Mouse (Mus musculus) intestine, embryonic 14.5 days (tissue): ENCODE data around the gene Hoxb1. TPM values are rescaled to one million over a fixed set of nuclear protein-coding genes. Genes with fewer than 3 reads are reported as not detected.

Experiments
- ATAC-seq: fragments of 200-750 bp; cut with Nextera tagmentation; replicated peaks from 2 replicates; pipeline ENCODE4 v1.8.0; 2017; ENCODE audit warnings: low read depth, moderate number of reproducible peaks, moderate TSS enrichment, moderate library complexity; ENCODE audit not compliant: low FRiP score, low TSS enrichment
- DNase-seq: peaks from one replicate; pipeline ENCODE4 v3.0.0-alpha.2; 2018; ENCODE audit warnings: low spot score
- H3K27ac ChIP-seq: fragments of 300-500 bp; sonication (generic); 2 replicates; pipeline ENCODE4 v1.5.1; 2014; ENCODE audit warnings: low read depth, mild to moderate bottlenecking, control low read depth
- H3K27me3 ChIP-seq: fragments of 300-500 bp; sonication (generic); replicated peaks from 2 replicates; pipeline ENCODE4 v1.6.1; 2014; ENCODE audit warnings: low read length, control low read depth; ENCODE audit not compliant: control insufficient read depth, insufficient read depth
- H3K36me3 ChIP-seq: fragments of 300-500 bp; sonication (generic); 2 replicates; pipeline ENCODE4 v1.6.1; 2014; ENCODE audit warnings: low read length, control low read depth; ENCODE audit not compliant: control insufficient read depth, insufficient read depth
- H3K4me1 ChIP-seq: fragments of 300-500 bp; sonication (generic); replicated peaks from 2 replicates; pipeline ENCODE4 v1.6.1; 2014; ENCODE audit warnings: low read length, control low read depth, mixed read lengths; ENCODE audit not compliant: control insufficient read depth, insufficient read depth
- H3K4me2 ChIP-seq: fragments of 300-500 bp; sonication (generic); 2 replicates; pipeline ENCODE4 v1.6.1; 2014; ENCODE audit warnings: low read length
- H3K4me3 ChIP-seq: fragments of 300-500 bp; sonication (generic); 2 replicates; pipeline ENCODE4 v1.5.1; 2014; ENCODE audit warnings: low read depth, low read length, control low read depth, mixed read lengths
- H3K9ac ChIP-seq: fragments of 300-500 bp; sonication (generic); 2 replicates; pipeline ENCODE4 v1.6.1; 2014; ENCODE audit warnings: mild to moderate bottlenecking, low read length
- H3K9me3 ChIP-seq: fragments of 300-500 bp; sonication (generic); 2 replicates; pipeline ENCODE4 v1.6.1; 2016; ENCODE audit warnings: low read length, control low read depth; ENCODE audit not compliant: control insufficient read depth
- WGBS: fragments of 180-500 bp; shearing (Covaris S2); extraction: QIAGEN DNeasy Blood & Tissue Kit; methylation state at CpG from one replicate; pipeline ENCODE4 v1.1.7; 2014; 5-methylcytosine and 5-hydroxymethylcytosine counted together
- polyA plus RNA-seq: library from polyadenylated mRNA; unstranded; fragments of >200 nt; fragmentation: Nextera tagmentation; extraction: Ambion mirVana; gene quantifications from 2 replicates; pipeline ENCODE4 v1.2.1, GENCODE M21; 2014

Hoxb1 gene
- 0.36 and 0.42 TPM in 2 replicates for polyA plus RNA-seq

DNA sequence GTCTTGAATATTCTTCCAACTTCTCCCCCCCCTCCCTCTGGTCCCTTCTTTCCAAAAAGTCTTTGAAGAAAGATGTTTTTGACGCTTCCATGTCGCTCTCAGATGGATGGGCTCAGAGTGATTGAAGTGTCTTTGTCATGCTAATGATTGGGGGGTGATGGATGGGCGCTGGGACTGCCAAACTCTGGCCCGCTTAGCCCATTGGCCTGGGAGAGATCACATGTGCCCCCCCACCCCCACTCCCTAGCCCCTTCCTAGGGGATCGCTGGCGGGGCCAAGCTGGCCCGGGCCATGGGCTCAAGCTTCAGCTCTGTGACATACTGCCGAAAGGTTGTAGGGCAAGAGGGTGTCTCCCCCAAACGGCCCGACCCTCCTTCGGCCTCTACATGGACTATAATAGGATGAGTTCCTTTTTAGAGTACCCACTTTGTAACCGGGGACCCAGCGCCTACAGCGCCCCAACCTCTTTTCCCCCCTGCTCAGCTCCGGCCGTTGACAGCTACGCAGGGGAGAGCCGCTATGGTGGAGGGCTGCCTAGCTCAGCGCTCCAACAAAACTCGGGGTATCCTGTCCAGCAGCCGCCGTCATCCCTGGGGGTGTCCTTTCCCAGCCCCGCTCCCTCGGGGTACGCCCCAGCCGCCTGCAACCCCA lies at the start of gene Hoxb1:
TSS of gene Hoxb1 (plus strand) at position 312 of the 651 bp plus-strand sequence.
- Histone ChIP-seq H3K9me3 (no peaks in the 10 kb centered on the region), H3K4me3 (0 out of 2 replicates have a peak within 1 kb of the TSS, but pooled peaks have one; percentile 14), H3K27me3 (peaks cover 26% of the 10 kb centered on the region), H3K4me1 (peaks cover 8% of the 10 kb centered on the region; the same call in 1 of the 2 replicates), H3K36me3 (no peaks in the 10 kb centered on the region), H3K27ac (no peak within 1 kb of the TSS), H3K4me2 (peak within 1 kb of the TSS; percentile 41), H3K9ac (no peak within 1 kb of the TSS)
- DNase-seq (no peak), ATAC-seq (no peak)
- 34% methylated on average over 26 of the region's 26 CpGs for WGBS

DNA sequence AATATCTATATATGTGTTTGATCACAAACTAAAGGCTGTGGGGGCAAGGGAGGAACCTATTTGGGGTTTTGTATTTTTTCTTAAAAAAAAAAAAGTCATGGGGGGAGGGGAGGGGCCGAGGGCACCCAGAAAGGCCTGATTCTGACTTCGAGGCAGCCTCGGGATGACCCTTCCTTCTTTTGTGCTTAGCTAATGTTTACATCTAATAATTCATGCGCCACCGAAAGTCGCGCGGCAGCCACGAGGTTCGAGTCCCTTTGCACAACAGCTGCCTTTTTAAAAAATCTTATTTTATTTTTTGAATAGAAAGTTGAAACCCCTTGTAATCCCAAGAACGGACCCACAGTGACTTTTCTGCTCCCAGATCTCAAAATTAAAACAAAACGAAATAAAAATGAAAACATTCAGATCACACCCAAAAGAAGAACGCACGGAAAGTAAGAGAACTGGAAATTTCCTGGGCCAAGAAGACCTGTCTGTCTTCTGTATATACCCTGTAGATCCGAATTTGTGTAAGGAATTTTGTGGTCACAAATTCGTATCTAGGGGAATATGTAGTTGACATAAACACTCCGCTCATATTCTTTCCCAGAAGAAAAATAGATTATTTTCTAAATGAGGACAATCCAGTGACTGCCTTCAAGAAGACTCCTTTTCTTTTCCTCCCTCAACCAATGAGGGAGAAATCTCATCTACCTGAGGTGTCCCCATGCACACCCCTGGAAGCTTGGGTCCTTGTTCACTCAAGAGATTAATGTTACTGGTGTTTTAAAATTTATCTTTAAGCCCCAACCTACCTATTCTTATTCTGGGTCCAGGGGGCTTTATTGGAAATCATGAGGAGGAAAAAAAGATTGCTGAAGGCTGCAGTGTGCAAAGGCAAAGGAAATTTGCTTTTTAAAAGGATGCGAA lies 48.6 kb upstream of the Hoxb1 start:
- WGBS: 14% methylated on average over 18 of the region's 18 CpGs
- H3K9ac ChIP-seq: peak overlapping the region; percentile 96
- H3K4me2 ChIP-seq: peak overlapping the region; percentile 89
- H3K27me3 ChIP-seq: no peaks in the 10 kb centered on the region
- peaks cover 12% of the 10 kb centered on the region; the same call in 1 of the 2 replicates for H3K36me3 ChIP-seq
- no peaks in the 10 kb centered on the region for H3K9me3 ChIP-seq
- peak overlapping the region; percentile 99 for H3K27ac ChIP-seq
- ATAC-seq (no peak), DNase-seq (no peak)
- peak overlapping the region; percentile 69 for H3K4me3 ChIP-seq
- H3K4me1 ChIP-seq: peaks cover 42% of the 10 kb centered on the region

DNA sequence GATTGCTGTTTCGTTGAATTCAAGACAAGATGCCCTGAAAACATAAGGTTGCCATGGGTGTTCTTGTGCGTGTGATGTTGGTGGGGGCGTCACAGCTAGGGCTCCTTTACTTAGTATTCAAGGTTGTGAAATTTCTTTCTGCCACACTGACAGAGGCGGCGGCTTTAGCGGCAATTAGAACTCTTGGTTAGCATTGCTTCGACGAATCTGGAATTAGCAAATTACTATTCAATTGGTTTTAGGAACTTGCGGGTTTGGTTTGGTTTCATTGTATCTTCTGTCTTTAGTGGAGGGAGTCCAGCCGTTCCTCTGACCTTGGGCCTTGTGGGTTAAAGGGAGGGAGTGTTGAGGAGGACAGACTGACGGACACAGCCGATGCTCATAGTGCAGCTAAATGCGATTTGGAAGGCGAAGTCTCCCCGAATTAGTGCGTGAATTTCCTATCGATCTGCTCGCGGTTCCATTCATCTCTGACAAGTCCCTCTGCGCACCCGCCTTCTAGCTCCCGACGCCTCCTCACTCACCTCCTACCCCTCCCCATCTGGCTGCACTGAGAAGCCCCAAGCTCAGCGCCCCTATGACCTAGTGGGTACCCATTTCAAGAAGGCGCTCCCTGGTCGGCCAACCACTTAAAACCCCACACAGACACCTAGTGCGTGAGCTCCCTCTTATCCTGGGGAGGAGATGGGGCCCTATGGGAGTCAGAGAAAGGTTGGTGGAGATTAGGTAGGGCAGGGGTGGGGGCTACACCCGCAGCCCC lies 47.8 kb upstream of the Hoxb1 start, which contains the start of gene Hoxb4:
TSS of gene Hoxb4 (plus strand) at position 660 of the 760 bp plus-strand sequence.
- Histone ChIP-seq H3K4me2 (peak within 1 kb of the TSS; percentile 89), H3K4me3 (peak within 1 kb of the TSS; percentile 69), H3K27me3 (no peaks in the 10 kb centered on the region), H3K9me3 (no peaks in the 10 kb centered on the region), H3K9ac (peak within 1 kb of the TSS; percentile 96), H3K36me3 (peaks cover 12% of the 10 kb centered on the region; the same call in 1 of the 2 replicates), H3K27ac (peak within 1 kb of the TSS; percentile 99), H3K4me1 (peaks cover 43% of the 10 kb centered on the region)
- ATAC-seq (no peak; the same call in none of the 2 replicates), DNase-seq (peak; percentile 78)
- 6% methylated on average over 28 of the region's 28 CpGs for WGBS

DNA sequence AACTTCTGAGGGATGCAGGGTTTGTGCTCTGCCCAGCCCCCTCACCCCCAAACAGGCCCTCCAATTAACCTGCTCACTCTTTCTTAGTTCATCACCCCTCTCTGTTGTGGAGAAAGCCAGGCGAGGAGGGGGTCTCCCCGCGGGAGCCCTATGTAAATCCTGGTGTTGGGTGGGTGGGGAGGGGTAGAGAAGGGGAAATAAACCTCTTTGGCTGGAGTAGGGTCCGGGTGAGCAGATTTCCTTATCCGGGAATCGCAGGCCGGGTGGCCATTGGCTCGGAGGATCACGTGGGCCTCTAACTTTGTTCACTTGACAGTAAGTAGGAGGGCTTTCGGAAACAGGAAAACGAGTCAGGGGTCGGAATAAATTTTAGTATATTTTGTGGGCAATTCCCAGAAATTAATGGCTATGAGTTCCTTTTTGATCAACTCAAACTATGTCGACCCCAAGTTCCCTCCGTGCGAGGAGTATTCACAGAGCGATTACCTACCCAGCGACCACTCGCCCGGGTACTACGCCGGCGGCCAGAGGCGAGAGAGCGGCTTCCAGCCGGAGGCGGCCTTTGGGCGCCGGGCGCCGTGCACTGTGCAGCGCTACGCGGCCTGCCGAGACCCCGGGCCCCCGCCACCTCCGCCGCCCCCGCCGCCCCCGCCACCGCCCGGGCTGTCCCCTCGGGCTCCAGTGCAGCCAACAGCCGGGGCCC lies 47.0 kb upstream of the Hoxb1 start:
- H3K36me3 ChIP-seq: peaks cover 16% of the 10 kb centered on the region; the same call in 1 of the 2 replicates
- WGBS: under 1% methylated on average over 38 of the region's 45 CpGs
- peak; percentile 82 for DNase-seq

DNA sequence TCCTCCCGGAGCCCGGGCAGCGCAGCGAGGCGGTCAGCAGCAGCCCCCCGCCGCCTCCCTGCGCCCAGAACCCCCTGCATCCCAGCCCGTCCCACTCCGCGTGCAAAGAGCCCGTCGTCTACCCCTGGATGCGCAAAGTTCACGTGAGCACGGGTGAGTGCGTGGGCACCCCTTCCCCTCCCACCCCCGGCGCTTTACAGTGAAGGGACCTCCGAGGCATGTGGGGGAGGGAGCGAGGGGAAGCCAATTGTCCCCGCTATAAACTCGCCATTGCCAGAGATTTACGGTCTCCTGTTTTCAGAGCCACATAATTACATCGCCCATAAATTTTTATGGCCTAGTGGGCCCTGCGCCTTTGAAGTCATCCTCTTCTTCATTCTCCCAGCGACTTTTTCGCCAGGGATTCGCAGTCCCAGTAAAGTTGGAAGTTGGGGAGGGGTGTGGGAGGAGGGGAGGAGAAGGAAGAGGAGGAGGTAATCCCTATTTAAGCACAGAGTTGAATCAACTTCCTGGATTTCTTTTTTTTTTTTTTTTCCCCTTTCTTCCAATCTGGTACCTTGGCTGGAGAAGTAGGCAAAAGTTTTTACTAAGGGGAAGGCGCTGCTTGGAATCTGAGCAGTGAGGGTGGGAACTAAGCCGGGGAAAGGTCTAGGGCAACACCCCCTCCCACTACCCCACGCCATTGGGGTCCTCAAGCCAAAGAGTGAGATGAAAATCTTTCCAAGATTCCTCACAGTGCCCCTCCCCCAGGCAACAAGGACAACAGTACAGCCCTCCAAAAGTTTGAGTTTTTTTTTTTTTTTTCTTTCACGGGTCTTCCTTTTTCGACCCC lies 46.3 kb upstream of the Hoxb1 start:
- Histone ChIP-seq H3K27ac (peak overlapping the region; percentile 99), H3K4me2 (peak overlapping the region; percentile 89), H3K9me3 (no peaks in the 10 kb centered on the region), H3K27me3 (no peaks in the 10 kb centered on the region), H3K4me1 (peaks cover 34% of the 10 kb centered on the region), H3K4me3 (peak overlapping the region; percentile 69), H3K9ac (peak overlapping the region; percentile 96), H3K36me3 (peaks cover 16% of the 10 kb centered on the region; the same call in 1 of the 2 replicates)
- DNase-seq: peak; percentile 87
- WGBS: under 1% methylated on average over 30 of the region's 34 CpGs
- peak; percentile 33 for ATAC-seq

More for the DNA sequence above, 47.0 kb upstream of the Hoxb1 start:
- Histone ChIP-seq H3K9ac (peak overlapping the region; percentile 96), H3K4me2 (peak overlapping the region; percentile 89), H3K4me1 (peaks cover 36% of the 10 kb centered on the region), H3K27me3 (no peaks in the 10 kb centered on the region), H3K4me3 (peak overlapping the region; percentile 69), H3K27ac (peak overlapping the region; percentile 99), H3K9me3 (no peaks in the 10 kb centered on the region)
- peak; percentile 83 for ATAC-seq

DNA sequence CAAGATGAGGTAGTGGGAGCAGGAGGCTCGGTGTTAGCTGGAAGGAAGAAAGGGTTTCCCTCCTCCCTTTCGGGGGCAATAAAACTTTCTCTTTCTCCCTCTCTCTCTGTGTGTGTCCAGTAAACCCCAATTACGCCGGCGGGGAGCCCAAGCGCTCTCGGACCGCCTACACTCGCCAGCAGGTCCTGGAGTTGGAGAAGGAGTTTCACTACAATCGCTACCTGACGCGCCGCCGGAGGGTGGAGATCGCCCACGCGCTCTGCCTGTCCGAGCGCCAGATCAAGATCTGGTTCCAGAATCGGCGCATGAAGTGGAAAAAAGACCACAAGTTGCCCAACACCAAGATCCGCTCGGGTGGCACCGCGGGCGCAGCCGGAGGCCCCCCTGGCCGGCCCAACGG lies 45.6 kb upstream of the Hoxb1 start:
- DNase-seq: peak; percentile 81
- H3K36me3 ChIP-seq: peaks cover 16% of the 10 kb centered on the region; the same call in 1 of the 2 replicates
- whole genome bisulfite sequencing: 0% methylated on average over 29 of the region's 29 CpGs
- peak overlapping the region; percentile 99 for H3K27ac ChIP-seq
- H3K27me3 ChIP-seq: no peaks in the 10 kb centered on the region
- H3K4me1 ChIP-seq: peaks cover 36% of the 10 kb centered on the region
- ATAC-seq: no peak
- peak overlapping the region; percentile 89 for H3K4me2 ChIP-seq
- peak overlapping the region; percentile 96 for H3K9ac ChIP-seq
- H3K4me3 ChIP-seq: peak overlapping the region; percentile 69
- no peaks in the 10 kb centered on the region for H3K9me3 ChIP-seq

DNA sequence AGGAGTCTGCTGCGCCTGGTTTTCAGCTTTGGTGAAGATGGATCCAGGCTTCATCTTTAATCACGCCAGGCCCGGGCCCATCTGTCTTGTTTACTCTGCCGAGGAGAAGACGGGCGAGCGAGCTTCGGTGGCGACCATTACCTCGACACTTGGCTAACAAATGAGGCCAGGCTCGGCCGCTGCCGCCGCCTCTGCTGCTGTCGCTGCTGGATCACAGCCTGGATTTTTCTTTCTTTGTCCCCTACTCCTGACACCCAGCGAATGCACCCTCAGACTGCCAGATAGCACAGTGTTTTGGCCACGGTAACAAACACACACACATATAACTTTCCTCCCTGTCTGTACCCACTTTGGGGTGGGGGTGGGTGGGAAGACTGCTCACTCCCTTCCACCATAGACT lies 44.9 kb upstream of the Hoxb1 start:
- no peak for ATAC-seq

More for the DNA sequence above, 44.9 kb upstream of the Hoxb1 start:
- DNase-seq: no peak
- Histone ChIP-seq H3K9ac (peak overlapping the region; percentile 96), H3K36me3 (peaks cover 16% of the 10 kb centered on the region; the same call in 1 of the 2 replicates), H3K27me3 (no peaks in the 10 kb centered on the region), H3K27ac (peak overlapping the region; percentile 99), H3K9me3 (no peaks in the 10 kb centered on the region), H3K4me2 (peak overlapping the region; percentile 89), H3K4me3 (peak overlapping the region; percentile 69), H3K4me1 (peaks cover 36% of the 10 kb centered on the region)
- WGBS: 11% methylated on average over 17 of the region's 17 CpGs
